Mouse (Mus musculus) spleen, postnatal 4 days (tissue): Measurements from ENCODE around the gene Drd2.

Source experiments
- DNase-seq, 2 experiments: peaks; one replicate each; pipeline ENCODE4 v3.0.0; 2022; ENCODE audit warnings: low spot score in 2 of 2

Drd2 gene

DNA sequence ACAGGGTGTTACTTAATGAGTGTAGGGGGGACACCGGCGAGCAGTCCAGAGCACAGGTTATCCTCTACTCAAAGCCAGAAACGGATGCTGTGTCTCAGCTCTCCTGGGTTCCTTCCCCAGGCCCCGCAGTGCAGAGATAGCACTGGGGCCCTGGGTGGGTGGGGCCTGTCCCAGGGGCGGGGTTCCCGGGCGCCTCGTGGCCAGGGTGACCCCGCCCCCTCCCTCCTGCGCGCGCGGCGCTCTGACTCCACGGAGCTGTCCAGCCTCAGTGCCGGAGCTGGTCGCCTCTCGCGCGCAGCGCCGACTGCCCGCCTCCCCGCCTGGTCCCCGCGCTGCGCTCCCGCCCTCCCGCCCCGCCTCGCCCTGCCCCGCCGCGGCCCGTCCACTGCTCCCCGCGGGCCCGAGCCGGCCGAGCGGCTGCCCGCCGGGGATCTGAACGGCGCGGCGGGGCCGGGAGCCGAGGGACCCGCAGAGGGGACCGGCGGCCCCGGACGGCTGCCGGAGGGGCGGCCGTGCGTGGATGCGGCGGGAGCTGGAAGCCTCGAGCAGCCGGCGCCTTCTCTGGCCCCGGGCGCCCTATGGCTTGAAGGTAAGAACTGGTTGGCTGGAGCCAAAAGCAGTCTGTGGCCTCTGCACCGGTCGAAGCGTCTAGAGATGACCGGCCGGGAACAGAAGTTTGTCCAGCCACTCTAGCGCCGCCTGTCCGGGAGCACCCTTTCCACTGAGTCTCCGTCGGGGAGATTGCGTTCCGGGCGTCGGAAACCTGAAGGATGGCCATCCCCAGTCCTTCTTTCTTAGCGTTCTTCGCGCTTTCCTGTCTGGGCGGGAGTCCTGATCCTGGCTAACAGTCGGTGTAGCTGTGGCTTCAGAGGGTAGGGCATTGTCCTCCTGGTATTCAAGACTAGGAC, at the start of gene Drd2:
Gene Drd2, plus strand, starts transcription at position 492 of the 908 bp plus-strand sequence.
- DNase-seq: no peak

- no peak for DNase-seq
Observed at GRCm38 (mm10) chr9:49295101-49295500, 45.3 kb upstream of the Drd2 start.

DNA sequence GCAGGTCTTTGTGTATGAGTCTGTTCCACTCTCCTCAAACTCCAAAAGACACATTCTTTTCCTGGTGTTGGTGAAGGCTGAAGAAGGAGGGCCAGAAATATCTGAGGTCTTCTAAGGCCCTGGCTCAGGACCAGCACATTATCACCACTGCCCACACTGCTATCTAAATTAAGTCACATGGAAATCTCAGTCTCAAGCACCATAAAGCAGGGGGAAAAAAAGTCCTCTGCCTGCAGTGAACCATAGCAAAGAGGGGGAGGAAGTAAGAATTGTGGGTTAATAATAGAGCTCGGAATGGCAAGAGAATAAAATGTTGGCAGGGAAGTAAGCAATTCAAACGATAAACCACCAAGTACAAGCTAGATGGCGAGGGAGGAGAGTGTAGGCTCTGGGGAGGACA, 32.9 kb upstream of the Drd2 start:
- no peak for DNase-seq

DNA sequence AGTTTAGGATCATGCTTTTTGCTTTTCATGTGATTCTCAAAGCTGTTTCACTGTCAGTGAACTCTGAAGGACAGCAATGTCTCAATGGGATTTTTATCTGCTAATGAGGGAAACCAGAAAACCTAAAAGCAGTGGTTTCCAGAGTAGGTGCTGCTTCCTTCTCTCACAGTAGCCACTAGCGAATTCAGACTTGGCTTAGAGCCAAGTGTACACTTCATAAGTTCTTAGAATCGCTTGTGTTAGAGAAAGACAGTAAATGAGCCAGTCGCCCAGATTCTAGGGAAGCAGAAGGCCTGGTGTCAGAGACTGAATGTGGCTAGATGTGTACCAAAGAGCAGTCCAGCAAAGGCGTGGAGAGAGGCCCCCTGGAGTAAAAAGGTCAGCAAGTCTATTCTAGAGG, 29.6 kb upstream of the Drd2 start:
- no peak for DNase-seq

- DNase-seq: no peak
Observed at GRCm38 (mm10) chr9:49318638-49319037, 21.8 kb upstream of the Drd2 start.

GRCm38 (mm10) chr9:49341044-49341365, 578 bp downstream of the Drd2 start:
- no peak for DNase-seq

DNA sequence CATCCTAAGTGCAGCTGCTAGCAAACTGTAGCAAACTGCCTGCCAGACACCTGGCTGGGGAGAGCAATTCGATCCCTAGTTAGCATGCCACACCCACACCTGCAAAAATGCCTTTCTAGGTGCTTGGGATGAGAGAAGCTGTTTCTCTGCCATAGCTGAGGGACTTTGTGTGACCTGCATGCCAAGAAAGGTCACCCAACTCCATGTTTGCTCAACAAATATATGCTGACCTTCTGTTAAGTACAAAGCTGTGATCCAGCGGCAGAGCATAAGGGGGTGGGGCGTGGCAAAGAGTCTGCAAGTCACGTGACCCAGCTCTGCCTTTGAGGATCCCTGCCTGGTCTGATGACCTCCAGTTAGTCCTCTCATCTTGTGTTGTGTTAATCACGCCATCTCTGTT, 25.3 kb downstream of the Drd2 start:
- DNase-seq: no peak

DNA sequence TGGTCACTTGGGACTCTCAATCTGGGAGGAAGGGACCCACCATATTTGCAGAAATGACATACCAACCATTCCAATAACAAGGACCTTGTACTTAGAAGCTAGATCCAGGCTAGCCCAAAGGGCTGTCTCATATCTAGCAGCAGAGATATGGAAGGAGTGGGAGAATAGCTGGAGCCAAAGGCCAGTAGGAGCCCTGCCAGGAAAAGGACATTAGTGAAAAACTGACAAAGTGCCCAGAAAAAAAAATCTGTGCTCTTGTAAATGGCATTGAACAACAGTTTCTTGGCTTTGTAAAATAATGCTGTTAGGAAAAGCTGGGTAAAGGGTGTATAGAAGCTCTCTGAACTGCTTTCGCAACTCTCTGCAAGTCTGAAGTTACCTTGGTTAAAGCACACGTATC, 33.5 kb downstream of the Drd2 start:
- no peak for DNase-seq

- no peak for DNase-seq
Observed at GRCm38 (mm10) chr9:49379962-49380361, 39.5 kb downstream of the Drd2 start.

- DNase-seq: no peak
Observed at GRCm38 (mm10) chr9:49384041-49384440, 43.6 kb downstream of the Drd2 start.

GRCm38 (mm10) chr9:49384855-49385254, 44.4 kb downstream of the Drd2 start:
- DNase-seq: no peak

DNA sequence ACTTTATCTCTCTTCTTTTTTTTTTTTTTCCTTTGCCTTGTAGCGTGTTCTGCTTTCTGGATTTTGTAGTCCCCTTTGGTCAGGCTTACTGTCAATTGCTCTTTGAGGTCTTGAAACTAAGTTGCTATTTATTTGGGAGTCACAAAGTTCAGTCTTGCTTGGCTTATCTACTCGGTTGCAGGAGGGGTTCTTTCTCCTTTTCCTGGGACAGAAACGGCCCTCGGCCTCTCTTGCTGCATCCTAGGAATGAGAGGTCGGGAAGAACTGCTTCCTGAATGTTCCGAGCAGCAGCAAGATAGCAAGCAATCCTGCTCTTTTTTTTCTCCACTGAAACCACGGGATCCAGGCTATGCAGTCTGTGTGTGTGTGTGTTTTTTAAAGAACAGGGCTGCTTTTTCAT, 44.9 kb downstream of the Drd2 start:
- DNase-seq: no peak

GRCm38 (mm10) chr9:49386119-49386518, 45.7 kb downstream of the Drd2 start:
- DNase-seq: no peak

GRCm38 (mm10) chr9:49392242-49392641, 51.8 kb downstream of the Drd2 start:
- DNase-seq: no peak

DNA sequence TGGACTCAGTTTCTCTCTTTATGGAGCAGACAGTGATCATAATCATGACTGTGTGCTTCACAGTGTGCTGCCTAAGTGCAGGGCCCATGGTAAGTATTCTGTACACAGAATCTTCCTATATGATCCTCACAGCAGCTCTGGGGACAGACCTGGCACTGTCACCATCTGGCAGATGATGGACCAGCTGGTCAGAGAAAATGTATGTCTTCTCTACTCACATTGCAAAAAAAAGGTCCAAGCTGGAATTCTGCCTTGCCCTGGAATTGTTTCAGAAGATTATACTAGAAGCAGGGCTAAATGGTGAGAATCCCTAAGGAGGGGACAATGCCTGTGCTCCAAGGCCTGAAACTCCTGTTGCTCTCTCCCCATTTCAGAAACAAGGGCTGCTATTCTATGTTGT, 55.6 kb downstream of the Drd2 start:
- DNase-seq: no peak

GRCm38 (mm10) chr9:49403711-49404110, 63.3 kb downstream of the Drd2 start:
- no peak for DNase-seq

- no peak for DNase-seq
Observed at GRCm38 (mm10) chr9:49407028-49407427, 66.6 kb downstream of the Drd2 start.

DNA sequence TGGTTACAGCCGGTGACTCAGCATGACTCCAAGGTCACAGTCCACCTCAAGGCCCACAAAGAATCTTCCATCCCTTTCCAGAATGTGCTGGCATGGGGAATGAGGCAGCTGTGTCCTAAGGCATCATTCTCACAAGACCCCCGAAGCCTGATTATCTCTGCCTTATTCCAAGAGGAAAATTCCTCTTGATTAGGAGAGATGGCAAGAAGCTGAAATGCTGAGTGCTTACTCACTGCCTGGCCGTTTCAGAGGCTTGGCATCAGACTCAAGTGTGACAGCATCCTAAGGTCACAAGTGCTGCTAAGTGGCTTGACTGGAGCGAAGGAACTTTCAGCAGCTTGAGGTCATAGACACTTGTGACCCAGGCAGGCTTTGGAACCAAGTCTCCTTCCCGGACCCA, 70.2 kb downstream of the Drd2 start:
- no peak for DNase-seq

DNA sequence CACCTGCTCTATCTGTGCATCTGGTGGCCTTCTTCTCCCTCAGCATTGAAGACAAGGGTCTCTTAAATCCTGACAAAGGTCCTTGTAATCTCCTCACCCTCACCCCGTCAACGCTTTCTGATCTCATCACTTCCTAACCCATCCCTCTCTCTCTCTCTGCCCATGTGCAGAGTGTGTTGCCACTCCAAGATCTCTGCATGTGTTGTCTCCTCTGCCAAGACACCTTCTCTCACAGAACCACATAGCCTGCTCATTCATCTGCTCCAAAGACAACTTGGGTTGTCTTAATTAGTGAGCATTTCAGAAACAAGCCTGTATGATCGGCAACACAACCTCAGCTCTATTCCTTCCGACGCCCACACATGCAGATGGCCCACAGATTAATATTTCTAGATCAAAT, 83.4 kb downstream of the Drd2 start:
- DNase-seq: no peak

DNA sequence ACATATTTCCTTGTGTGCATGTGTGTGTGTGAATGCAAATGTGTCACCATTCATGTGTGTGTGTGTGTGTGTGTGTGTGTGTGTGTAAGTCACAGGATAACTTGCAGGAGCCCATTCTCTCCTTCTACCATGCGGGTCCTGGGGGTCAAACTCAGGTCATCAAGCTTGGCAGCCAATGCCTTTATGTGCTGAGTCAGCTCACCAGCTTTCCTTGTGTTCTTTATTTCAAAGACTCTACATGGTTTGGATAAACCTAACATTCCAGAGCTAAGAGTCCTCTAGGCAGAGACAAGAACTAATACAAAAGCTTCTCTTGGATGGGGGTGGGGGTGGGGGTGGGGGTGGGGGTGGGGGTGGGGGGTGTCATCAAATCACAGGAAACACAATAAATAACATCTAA, 85.2 kb downstream of the Drd2 start:
- DNase-seq: no peak

- DNase-seq: no peak
Observed at GRCm38 (mm10) chr9:49426921-49427320, 86.5 kb downstream of the Drd2 start, which contains the start of gene Ankk1. Gene Ankk1, minus strand, starts transcription at chr9:49427021.

GRCm38 (mm10) chr9:49427478-49427877, 87.1 kb downstream of the Drd2 start:
- no peak for DNase-seq

DNA sequence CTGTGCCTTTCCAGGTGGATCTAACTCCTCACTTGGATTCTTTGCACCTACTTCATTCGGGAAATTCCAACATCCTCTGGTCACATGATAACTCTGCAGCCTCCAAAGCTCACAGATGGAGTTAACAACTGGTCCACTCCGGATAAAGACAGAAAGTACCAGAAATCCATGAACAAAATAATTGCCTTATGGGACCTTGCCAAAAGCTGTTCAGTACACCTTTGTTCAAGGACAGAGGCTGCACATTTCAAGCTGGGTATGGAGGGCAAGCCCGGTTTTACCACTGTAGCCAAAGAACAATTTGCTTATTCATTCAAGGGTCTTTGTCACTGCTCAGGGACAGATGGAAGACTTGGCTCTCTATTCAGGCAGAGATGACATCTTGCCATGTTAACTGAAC, 102.2 kb downstream of the Drd2 start:
- DNase-seq: no peak

GRCm38 (mm10) chr9:49450491-49450890, 110.1 kb downstream of the Drd2 start:
- no peak for DNase-seq
